Mouse (Mus musculus) lung, embryonic 15.5 days (tissue): Measurements from ENCODE around the gene Rfng. TPM values are rescaled to one million over a fixed set of nuclear protein-coding genes. Genes with fewer than 3 reads are reported as not detected.
"Not testable (repeated sequence)": the region's sequence is repeated elsewhere in the genome, so short reads cannot be mapped to it uniquely, and the experiment has no call there.

Experiments used
- ATAC-seq: fragments of 200-750 bp; cut with Nextera tagmentation; 2 replicates; pipeline ENCODE4 v1.8.0; 2017; ENCODE audit warnings: moderate number of reproducible peaks, borderline replicate concordance; ENCODE audit not compliant: low FRiP score, low TSS enrichment; ENCODE audit errors: extremely low read depth
- H3K27ac ChIP-seq: fragments of 300-500 bp; sonication (generic); 2 replicates; pipeline ENCODE4 v1.5.1; 2015; ENCODE audit warnings: moderate library complexity, mild to moderate bottlenecking, inconsistent platforms
- H3K27me3 ChIP-seq: fragments of 300-500 bp; sonication (generic); 2 replicates; pipeline ENCODE4 v1.6.1; 2015; ENCODE audit warnings: inconsistent platforms
- H3K36me3 ChIP-seq: fragments of 300-500 bp; sonication (generic); 2 replicates; pipeline ENCODE4 v1.6.1; 2015; ENCODE audit warnings: inconsistent platforms
- H3K4me1 ChIP-seq: fragments of 300-500 bp; sonication (generic); 2 replicates; pipeline ENCODE4 v1.6.1; 2015; ENCODE audit warnings: inconsistent platforms
- H3K4me2 ChIP-seq: fragments of 300-500 bp; sonication (generic); 2 replicates; pipeline ENCODE4 v1.6.1; 2015; ENCODE audit warnings: inconsistent platforms, mild to moderate bottlenecking, moderate library complexity
- H3K4me3 ChIP-seq: fragments of 300-500 bp; sonication (generic); 2 replicates; pipeline ENCODE4 v1.5.1; 2015; ENCODE audit warnings: mild to moderate bottlenecking, inconsistent platforms
- H3K9ac ChIP-seq: fragments of 300-500 bp; sonication (generic); 2 replicates; pipeline ENCODE4 v1.6.1; 2015; ENCODE audit warnings: inconsistent platforms
- H3K9me3 ChIP-seq: fragments of 300-500 bp; sonication (generic); 2 replicates; pipeline ENCODE4 v1.6.1; 2016; ENCODE audit warnings: inconsistent platforms
- WGBS: fragments of 180-500 bp; shearing (Covaris S2); methylation state at CpG from one replicate; pipeline ENCODE4 v1.1.7; 2015; 5-methylcytosine and 5-hydroxymethylcytosine counted together
- polyA plus RNA-seq: library from polyadenylated mRNA; unstranded; fragments of >200 nt; fragmentation: Nextera tagmentation; extraction: Ambion mirVana; gene quantifications from 2 replicates; pipeline ENCODE4 v1.2.1, GENCODE M21; 2015

The Rfng gene
- polyA plus RNA-seq, 1 experiment from 2014 or later: 38.3 TPM

DNA sequence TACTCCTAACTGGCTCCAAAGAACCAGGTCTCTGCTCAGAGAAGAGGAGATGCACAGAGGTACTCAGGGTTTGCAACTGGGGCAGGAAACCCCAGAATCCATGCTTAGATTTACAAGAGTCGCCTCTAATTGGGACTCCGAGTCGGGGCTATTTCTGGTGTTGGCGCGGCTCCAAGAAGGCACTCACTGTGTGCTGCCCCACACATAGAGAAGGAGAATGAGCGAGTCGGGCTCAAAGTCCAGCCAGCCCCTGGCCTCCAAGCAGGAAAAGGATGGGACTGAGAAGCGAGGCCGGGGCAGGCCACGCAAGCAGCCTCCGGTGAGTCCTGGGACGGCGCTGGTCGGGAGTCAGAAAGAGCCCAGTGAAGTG is 21.4 kb downstream of the Rfng start, which contains the start of gene Hmga1b:
Hmga1b (plus strand) TSS at position 123 of the 370 bp plus-strand sequence.
- not testable (repeated sequence) for H3K9me3 ChIP-seq, H3K9ac ChIP-seq, ATAC-seq, H3K27ac ChIP-seq, H3K4me1 ChIP-seq, H3K4me3 ChIP-seq, H3K27me3 ChIP-seq, H3K36me3 ChIP-seq
- 10% methylated on average over 14 of the region's 14 CpGs for WGBS
- H3K4me2 ChIP-seq: peak within 1 kb of the TSS; percentile 41

DNA sequence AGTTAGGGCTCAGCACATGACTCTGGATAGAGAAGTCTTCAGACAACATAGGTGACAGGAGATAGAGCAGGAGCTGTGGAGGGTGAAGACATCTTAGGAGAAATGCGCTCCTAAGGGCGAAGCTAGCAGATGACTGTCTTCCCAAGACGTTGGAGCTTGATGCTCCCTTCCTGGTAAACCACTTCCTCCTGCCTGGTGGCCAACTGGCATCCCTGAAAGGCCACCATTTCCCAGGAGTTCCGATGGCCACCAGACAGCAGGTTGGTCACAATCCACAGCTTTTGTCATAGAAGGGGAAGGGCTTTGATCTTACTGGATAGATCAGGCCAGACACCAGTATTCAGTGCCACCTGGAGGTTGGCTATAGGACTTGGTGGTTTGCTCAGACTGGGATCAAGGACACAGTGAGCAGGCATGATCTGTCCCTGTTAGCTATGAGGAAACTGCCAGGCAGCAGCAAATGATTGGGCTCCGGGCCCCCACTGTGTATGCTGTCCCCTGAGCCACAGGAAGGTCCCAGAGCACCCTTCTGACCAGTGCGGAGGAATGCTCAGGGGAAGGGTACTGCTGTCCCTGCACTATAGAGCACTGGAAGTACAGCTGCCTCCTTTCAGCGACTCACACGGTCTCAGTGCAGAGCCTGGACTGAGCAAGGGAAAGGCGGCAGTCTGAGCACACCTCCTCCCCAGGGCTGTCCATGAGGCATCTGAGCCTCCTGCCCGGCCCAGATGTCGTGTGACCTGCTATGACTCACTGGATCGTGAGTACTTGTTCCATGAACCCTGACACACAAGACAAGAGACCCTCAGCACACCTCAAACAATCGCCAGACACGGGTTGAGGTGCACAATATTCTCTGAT is 22.0 kb downstream of the Rfng start:
- no peak overlapping the region; the same call in 1 of the 2 replicates for H3K4me2 ChIP-seq
- H3K9ac ChIP-seq: no peak overlapping the region
- H3K27ac ChIP-seq: no peak overlapping the region
- H3K4me1 ChIP-seq: peaks cover 7% of the 10 kb centered on the region; the same call in 1 of the 2 replicates
- peaks cover under 1% of the 10 kb centered on the region; the same call in 1 of the 2 replicates for H3K9me3 ChIP-seq
- H3K36me3 ChIP-seq: no peaks in the 10 kb centered on the region
- peaks cover 6% of the 10 kb centered on the region; the same call in 1 of the 2 replicates for H3K27me3 ChIP-seq
- no peak overlapping the region for H3K4me3 ChIP-seq
- ATAC-seq: no peak
- WGBS: 55% methylated on average over 14 of the region's 14 CpGs

DNA sequence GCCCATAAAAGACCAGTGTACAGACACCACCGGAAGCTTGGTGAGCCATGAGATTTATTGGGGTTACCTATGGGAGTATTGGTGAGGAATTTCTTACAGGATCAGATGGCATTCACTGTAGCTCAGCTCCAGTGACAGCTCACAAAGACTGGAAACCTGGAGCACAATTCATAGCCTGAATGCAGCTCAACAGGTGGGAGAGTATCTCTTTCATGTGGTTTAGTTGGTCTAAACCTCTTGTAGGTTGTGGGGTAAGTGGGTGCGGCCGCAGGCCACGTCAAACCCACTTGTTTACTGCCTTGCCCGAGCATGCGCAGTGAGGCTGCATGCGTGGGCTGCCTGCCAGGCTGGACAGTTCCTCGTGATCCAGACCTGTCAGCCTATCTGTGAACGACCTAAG is 23.8 kb downstream of the Rfng start:
- peaks cover 6% of the 10 kb centered on the region; the same call in 1 of the 2 replicates for H3K27me3 ChIP-seq
- H3K9me3 ChIP-seq: peaks cover 3% of the 10 kb centered on the region; the same call in 1 of the 2 replicates
- H3K9ac ChIP-seq: no peak overlapping the region
- 82% methylated on average over 9 of the region's 9 CpGs for WGBS
- no peak overlapping the region for H3K27ac ChIP-seq
- H3K36me3 ChIP-seq: no peaks in the 10 kb centered on the region
- ATAC-seq: no peak
- H3K4me3 ChIP-seq: no peak overlapping the region
- no peak overlapping the region for H3K4me2 ChIP-seq
- H3K4me1 ChIP-seq: peaks cover 7% of the 10 kb centered on the region; the same call in 1 of the 2 replicates

DNA sequence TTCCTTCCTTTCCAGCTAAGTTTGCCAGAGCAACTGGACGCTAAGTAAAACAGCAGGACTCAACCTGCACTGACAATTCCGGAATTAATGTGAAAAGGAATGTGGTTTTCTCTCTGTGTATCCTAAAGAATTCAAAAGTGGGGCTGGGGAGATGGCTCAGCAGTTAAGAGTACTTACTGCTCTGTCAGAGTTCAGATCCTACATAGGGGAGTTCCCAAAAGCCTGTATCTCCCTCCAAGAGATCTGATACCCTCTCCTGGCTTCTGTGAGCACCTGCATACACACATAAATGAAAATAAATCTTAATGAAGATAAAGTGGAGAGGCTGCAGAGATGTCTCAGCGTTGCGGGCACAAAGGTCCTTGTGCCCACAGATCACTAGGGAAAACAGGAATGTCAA is 32.4 kb downstream of the Rfng start:
- Histone ChIP-seq H3K4me2 (no peak overlapping the region), H3K9ac (no peak overlapping the region), H3K27ac (no peak overlapping the region), H3K4me3 (no peak overlapping the region), H3K9me3 (no peaks in the 10 kb centered on the region), H3K36me3 (no peaks in the 10 kb centered on the region), H3K27me3 (no peaks in the 10 kb centered on the region), H3K4me1 (no peaks in the 10 kb centered on the region)
- WGBS: 52% methylated on average over 4 of the region's 4 CpGs
- ATAC-seq: no peak

DNA sequence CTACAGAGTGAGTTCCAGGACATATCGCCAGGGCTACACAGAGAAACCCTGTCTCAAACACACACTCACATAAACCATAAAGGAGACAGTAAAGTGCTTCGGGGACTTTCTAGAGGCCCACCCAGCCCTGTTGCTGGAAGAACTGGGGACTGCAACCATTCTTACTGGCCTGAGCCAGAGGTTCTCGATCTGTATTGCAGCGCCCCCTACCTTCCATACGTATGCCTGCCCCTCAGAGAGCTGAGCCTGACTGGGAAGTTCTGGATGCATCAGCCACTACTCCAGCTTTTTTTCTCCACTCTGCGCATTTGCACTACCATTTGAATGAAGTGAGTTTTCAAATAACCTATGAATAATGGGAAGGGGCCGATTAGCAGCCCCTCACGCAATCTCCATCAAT is 34.6 kb downstream of the Rfng start:
- H3K9ac ChIP-seq: no peak overlapping the region
- H3K36me3 ChIP-seq: no peaks in the 10 kb centered on the region
- no peak overlapping the region for H3K4me2 ChIP-seq
- H3K4me1 ChIP-seq: 0 out of 2 replicates have a peak, but pooled peaks cover 3% of the 10 kb centered on the region
- H3K4me3 ChIP-seq: no peak overlapping the region
- WGBS: 61% methylated on average over 8 of the region's 8 CpGs
- no peaks in the 10 kb centered on the region for H3K27me3 ChIP-seq
- no peaks in the 10 kb centered on the region for H3K9me3 ChIP-seq
- no peak for ATAC-seq
- H3K27ac ChIP-seq: no peak overlapping the region

DNA sequence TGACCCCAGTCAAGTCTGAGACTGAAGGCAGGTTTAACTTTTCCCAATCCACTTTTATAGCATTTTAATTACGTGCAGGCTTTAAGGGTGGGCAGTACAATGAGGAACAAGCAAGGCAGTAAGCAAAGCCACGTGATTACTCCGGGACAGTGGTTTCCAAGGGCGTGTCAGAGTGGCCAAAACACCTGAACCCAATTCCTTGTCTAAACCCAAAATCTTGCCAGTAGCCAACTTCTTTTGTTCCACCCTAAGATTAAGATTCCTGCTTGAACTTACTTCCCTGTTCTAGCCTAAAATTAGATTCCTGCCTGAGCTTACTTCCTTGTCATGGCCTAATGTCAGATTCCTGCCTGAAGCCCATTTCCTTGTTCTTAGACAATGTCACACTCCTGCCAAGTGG is 36.0 kb downstream of the Rfng start:
- no peaks in the 10 kb centered on the region for H3K36me3 ChIP-seq
- no peak overlapping the region for H3K4me3 ChIP-seq
- WGBS: 76% methylated on average over 4 of the region's 4 CpGs
- no peak for ATAC-seq
- H3K9me3 ChIP-seq: no peaks in the 10 kb centered on the region
- 0 out of 2 replicates have a peak, but pooled peaks cover 3% of the 10 kb centered on the region for H3K4me1 ChIP-seq
- H3K27me3 ChIP-seq: no peaks in the 10 kb centered on the region
- H3K9ac ChIP-seq: no peak overlapping the region
- no peak overlapping the region for H3K4me2 ChIP-seq
- no peak overlapping the region for H3K27ac ChIP-seq

DNA sequence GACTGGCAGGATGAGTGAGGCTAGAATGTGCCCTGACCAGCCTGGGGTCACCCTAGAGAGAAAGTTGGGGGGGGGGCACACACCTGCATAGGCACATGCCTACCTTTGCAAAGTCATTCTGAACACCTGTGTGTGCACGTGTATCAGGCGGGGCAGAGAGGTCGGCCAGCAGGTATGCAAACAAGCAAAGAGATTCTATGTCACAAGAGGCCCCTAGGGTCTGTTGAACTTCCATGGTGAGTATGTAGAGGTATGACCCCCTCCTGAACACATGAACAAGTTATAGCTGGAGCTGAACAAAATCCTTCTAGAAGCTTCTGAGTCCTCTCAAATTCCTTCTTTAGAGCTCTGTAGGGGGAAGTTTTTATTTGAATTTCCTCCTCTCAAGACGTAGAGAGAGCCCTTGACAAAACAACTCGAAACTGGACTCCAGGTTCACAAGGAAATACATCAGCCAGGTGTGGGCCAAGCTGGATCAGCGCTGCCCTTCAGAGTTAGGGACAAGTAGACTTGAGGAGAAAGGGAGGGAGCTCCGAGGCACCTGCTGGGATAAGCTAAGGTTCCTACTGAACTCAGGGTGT is 39.8 kb downstream of the Rfng start:
- Histone ChIP-seq H3K4me2 (no peak overlapping the region), H3K9ac (no peak overlapping the region), H3K4me1 (0 out of 2 replicates have a peak, but pooled peaks cover 3% of the 10 kb centered on the region), H3K27ac (peak overlapping the region; percentile 96), H3K9me3 (no peaks in the 10 kb centered on the region), H3K4me3 (no peak overlapping the region), H3K36me3 (no peaks in the 10 kb centered on the region), H3K27me3 (no peaks in the 10 kb centered on the region)
- ATAC-seq: peak; percentile 88
- WGBS: 38% methylated on average over 7 of the region's 7 CpGs

DNA sequence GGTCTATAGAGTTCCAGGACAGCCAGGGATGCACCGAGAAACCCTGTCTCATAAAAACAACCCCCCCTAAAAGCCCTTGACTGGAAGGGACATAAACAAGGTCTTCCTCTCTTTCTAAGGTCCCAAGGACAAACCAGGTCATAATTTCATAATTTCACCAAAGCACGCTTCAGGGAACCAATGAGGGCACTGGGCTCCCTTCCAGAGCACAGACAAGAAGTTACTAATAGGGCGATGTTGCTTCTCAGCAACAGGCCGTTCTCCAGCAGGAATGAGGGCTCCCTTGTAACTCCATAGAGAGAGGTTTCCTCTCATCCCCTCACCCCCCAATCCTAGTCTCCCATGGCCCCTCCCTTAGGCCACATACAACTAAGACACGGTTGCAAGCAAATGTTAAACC is 43.0 kb downstream of the Rfng start:
- Histone ChIP-seq H3K9ac (no peak overlapping the region), H3K4me2 (no peak overlapping the region), H3K9me3 (no peaks in the 10 kb centered on the region), H3K4me1 (0 out of 2 replicates have a peak, but pooled peaks cover 3% of the 10 kb centered on the region), H3K36me3 (no peaks in the 10 kb centered on the region), H3K27ac (no peak overlapping the region), H3K4me3 (no peak overlapping the region), H3K27me3 (no peaks in the 10 kb centered on the region)
- no peak for ATAC-seq
- WGBS: 82% methylated on average over 5 of the region's 5 CpGs

DNA sequence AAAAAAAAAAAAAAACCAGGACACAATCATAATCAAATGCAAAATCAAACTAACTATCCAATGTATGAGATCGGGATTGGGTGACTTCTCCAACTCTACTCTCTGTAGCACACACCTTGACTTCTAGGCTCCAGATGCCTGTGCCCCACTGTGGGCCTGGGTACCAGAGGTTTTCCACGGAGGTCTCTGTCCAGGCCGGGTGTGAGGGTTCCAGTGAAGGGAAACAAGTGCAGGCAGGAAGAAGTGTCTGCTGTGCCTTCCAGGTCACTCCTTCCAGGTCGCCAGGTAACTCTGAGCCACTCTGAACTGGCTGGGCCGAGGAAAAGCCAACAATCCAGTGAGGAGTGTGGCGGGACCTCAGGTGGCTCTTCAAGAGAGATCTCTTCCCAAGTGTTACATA is 47.6 kb downstream of the Rfng start:
- H3K27ac ChIP-seq: no peak overlapping the region
- no peak overlapping the region for H3K4me3 ChIP-seq
- H3K4me1 ChIP-seq: peaks cover 11% of the 10 kb centered on the region; the same call in 1 of the 2 replicates
- H3K4me2 ChIP-seq: no peak overlapping the region
- WGBS: 58% methylated on average over 6 of the region's 6 CpGs
- H3K9me3 ChIP-seq: no peaks in the 10 kb centered on the region
- no peaks in the 10 kb centered on the region for H3K27me3 ChIP-seq
- no peaks in the 10 kb centered on the region for H3K36me3 ChIP-seq
- no peak for ATAC-seq
- H3K9ac ChIP-seq: no peak overlapping the region

DNA sequence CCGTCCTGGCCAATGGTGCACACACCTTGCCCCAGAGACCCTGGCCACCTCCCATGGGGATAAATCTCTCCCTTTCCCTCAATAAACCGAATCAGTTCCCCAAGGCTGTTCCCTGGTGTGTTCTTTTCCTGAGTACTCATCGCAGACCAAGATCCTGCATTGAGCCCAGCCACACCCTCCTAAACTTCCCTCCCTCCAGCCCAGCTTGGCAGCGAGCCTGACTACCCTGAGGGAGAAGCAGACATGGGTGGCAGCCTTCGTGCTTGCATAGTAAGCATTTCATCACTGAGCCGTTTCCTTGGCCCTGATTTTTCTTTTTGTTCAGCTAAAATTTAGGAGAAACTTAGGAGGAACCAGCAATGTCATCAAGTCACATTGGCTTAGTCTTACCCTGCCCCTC is 50.5 kb downstream of the Rfng start:
- Histone ChIP-seq H3K27ac (0 out of 2 replicates have a peak overlapping the region, but pooled peaks have one; percentile 47), H3K4me1 (peaks cover 20% of the 10 kb centered on the region), H3K36me3 (no peaks in the 10 kb centered on the region), H3K4me2 (no peak overlapping the region), H3K27me3 (no peaks in the 10 kb centered on the region), H3K9ac (no peak overlapping the region), H3K9me3 (no peaks in the 10 kb centered on the region), H3K4me3 (no peak overlapping the region)
- ATAC-seq: 0 out of 2 replicates have a peak, but pooled peaks have one; percentile 8
- WGBS: 32% methylated on average over 6 of the region's 6 CpGs

DNA sequence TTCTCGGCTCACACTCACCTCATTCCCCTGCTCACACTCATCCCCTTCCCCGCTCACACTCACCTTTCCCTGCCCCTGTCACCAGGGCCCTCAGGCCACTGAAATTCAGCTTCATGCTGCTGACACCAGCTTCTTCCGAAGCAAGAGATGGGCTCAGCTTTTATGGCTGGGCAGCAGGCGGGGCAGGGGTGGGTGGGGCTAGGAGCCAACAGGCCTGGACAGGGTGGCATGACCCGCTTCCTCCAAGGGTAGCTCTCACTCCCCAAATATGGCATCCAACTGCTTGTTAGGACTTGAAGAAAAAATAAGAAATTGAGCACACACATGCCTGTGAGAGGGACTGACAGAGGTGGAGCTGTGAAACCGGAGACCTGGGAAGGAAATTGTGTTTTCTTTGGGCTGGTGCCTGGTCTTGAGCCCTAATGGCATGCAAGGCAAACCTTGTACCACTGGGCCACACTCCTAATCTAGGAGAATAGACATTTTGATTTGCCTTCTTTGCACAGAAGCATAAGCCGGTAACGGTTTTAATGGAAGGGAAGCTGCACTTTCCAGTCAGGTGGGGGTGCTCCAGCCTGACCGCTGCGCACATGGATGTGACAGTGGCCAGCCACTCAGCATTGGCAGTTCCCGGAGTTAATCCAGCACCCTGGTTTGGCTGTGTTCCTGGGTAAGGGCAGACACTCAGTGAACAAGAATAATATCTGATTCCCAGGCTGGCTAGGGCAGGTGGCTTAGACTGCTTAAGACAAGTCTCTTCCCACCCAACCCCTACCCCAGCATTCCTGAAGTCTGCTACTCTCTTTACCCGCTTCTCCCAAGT is 51.9 kb downstream of the Rfng start, which contains the start of gene Cbr2:
Cbr2 (minus strand) TSS at position 257 of the 823 bp plus-strand sequence.
- Histone ChIP-seq H3K9ac (no peak within 1 kb of the TSS), H3K27me3 (no peaks in the 10 kb centered on the region), H3K27ac (peak within 1 kb of the TSS; percentile 38; the same call in 1 of the 2 replicates), H3K9me3 (no peaks in the 10 kb centered on the region), H3K4me2 (no peak within 1 kb of the TSS), H3K36me3 (no peaks in the 10 kb centered on the region), H3K4me1 (peaks cover 20% of the 10 kb centered on the region), H3K4me3 (no peak within 1 kb of the TSS)
- ATAC-seq: no peak
- WGBS: 69% methylated on average over 12 of the region's 12 CpGs
